Mouse (Mus musculus) frontal cortex, adult 2 months (tissue): ENCODE results near the gene Asb15. TPM values are rescaled to one million over a fixed set of nuclear protein-coding genes. Genes with fewer than 3 reads are reported as not detected.

Experiments
- DNase-seq, 2 experiments: peaks; one replicate each; pipeline ENCODE4 v3.0.0; 2022; ENCODE audit warnings: low spot score in 1 of 2; ENCODE audit errors: extremely low spot score in 1 of 2
- polyA plus RNA-seq: library from polyadenylated mRNA; depleted of rRNA; stranded (reverse); fragments of >200 nt; gene quantifications from 2 replicates; pipeline ENCODE4 v1.2.3, GENCODE M21; 2012

Gene Asb15
- polyA plus RNA-seq, 1 experiment: 0.02 TPM

- peak in 1 of 2 experiments; percentile 35 for DNase-seq
These were observed 36.1 kb downstream of the Asb15 start for GRCm38 (mm10) chr6:24564081-24564480.

DNA sequence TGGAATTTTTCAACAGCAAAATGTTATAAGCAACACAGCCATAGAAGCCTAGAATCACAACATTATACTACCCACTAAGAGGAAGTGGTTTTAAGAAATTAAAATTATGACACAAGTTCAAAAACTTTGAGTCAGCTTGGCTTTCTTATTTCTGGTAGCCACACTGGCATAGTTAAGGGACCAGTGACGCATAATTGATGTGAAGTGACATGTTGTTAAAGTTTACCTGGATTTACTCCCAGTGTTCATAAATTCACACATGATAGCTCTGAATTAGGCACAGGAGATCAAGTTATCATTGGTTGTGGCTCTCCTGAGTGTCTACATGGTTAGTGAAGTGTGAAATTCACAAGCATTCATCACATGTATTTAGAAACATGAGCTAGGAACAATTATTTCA, 36.9 kb downstream of the Asb15 start:
- DNase-seq: no peak

DNA sequence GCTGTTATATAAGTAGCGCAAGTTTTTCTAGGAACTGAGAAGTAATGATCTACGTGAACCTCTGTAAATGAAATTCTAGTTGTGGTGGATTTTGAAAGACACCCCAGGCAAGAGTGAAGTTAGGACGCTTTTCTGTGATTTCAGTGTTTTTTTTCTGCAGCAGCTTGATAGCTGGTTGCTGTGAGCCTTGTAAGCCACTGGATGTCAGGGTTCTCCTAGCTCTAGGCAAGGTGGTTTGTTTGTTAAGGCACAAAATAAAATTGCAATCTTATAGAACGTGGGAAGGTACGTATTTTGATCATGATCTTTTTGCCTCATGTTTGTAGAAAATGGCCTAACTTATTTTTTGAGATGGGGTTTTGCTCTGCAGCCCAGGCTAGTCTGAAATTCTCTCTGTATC, 41.0 kb downstream of the Asb15 start:
- DNase-seq: no peak

GRCm38 (mm10) chr6:24569711-24570110, 41.8 kb downstream of the Asb15 start:
- DNase-seq: no peak

DNA sequence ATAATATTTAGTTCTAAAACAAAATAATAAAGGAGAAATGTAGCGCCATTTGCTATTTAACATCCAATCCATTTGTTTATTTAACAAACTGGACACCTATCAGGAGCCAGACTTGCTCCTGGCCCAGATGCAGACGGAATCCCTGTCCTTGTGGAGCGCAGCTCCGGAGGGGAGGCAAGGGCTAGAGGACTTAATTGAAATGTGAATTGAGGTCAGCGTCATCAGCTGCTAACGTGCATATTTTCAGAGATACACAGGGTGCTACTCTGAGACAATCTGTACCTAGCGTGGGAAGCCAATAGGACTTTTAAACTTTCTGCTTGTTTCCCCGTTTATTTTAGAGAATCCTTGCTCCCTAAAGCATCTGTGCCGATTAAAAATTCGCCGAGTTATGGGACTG, 42.3 kb downstream of the Asb15 start:
- no peak for DNase-seq

GRCm38 (mm10) chr6:24571126-24571525, 43.2 kb downstream of the Asb15 start:
- no peak for DNase-seq

GRCm38 (mm10) chr6:24572431-24572830, 44.5 kb downstream of the Asb15 start:
- no peak for DNase-seq

DNA sequence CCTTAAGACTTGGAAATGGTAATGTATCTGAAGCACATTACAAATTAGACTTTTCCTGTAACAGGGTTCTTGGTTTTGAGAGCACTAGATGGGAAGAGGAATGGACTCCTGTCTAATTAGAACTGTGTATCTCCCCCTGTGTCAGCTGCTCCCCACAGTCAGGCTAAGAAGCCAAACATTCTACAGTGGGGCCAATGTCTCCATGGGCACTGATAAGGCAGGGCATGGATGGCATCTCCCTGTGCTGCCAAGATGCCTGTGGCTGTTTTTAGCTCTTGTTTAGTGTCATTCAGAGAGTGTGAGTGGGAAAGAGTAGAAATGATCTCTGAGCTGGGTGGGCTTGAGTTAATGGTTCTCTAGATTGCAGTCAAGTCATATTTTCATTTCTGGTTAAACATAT, 45.4 kb downstream of the Asb15 start:
- no peak for DNase-seq

- no peak for DNase-seq
These were observed 55.5 kb downstream of the Asb15 start for GRCm38 (mm10) chr6:24583456-24583855.

GRCm38 (mm10) chr6:24585431-24586310, 57.7 kb downstream of the Asb15 start:
- no peak for DNase-seq

DNA sequence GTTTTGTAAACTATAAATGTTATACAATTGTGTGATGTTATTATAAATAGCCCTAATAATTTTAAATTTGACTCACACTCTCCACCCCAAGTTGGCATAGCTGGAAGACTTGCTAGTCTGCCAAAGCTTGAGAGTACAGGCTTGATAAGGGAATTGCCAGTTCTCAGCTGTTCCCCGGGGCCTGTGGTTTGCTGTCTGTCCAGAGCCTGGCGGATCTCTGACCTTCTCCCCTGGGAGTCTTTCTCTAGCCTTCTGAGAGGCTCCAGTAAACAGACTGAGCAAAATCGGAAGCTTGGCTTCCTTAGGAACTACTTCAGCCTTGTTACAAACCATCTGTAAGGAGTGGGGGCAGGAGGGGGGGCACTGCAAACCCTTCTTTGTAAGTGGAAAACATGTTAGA, 58.9 kb downstream of the Asb15 start:
- DNase-seq: no peak

DNA sequence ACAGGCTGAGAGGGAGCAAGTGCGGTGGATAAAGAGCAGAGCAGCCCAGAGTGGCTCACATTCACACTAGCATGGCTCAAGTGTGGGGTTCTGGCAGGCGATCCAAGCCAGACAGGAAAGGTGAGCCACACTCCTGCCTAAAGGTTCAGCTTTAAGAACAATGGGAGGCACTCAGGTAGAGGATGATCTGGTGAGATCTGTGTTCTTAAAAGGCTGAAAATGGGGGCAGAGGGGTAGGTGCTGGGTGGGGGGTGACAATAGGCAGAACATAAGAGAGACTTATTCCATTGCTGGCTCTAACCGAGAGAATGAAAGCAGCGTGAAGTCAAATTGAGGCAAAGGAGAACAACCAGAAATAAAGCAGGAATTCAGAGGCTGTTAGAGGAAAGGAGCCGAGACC, 62.3 kb downstream of the Asb15 start:
- no peak for DNase-seq

GRCm38 (mm10) chr6:24591525-24592218, 63.7 kb downstream of the Asb15 start:
- DNase-seq: no peak

GRCm38 (mm10) chr6:24597500-24597899, 69.6 kb downstream of the Asb15 start, which contains the start of gene Lmod2:
Lmod2 (plus strand) TSS chr6:24597762.
- DNase-seq: no peak

DNA sequence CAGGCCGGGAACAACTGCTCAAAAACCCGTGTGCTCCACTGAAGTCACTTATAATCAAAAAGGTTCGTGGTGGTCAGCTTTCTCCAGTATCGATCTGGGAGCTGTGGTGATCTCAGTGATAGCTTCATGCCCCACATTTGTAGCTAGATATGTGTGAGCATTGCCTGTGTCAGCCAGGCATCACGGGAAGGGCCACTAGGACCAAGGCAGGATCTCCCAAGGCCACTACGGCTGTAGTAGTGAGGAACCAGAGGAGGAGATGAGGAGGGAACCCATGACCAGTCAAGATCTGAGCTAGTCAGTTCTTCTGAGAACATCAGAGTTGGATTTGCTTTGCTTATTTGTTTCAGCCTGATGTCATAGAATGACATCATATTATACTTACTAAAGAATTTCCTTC, 71.2 kb downstream of the Asb15 start:
- DNase-seq: no peak

- no peak for DNase-seq
These were observed 71.7 kb downstream of the Asb15 start for GRCm38 (mm10) chr6:24599639-24600038.

DNA sequence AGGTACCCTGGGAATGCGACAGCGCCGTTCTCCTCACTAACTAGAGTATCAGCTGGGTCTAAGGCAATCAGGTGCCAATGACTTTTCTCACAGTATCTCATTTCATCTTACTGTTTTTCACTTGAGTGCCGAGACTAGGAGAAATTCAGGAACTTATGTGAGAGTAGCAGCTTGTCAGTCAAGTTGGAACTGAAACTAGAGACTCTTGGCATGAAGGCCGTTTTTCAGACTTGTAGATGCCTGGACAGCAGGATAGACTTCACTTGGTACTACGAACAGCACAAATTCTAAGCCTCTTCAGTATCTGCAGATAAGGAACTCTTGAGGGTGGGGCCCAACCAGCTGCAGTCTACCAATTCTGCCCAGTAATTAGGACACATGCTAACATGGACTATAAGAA, 72.2 kb downstream of the Asb15 start:
- DNase-seq: no peak

DNA sequence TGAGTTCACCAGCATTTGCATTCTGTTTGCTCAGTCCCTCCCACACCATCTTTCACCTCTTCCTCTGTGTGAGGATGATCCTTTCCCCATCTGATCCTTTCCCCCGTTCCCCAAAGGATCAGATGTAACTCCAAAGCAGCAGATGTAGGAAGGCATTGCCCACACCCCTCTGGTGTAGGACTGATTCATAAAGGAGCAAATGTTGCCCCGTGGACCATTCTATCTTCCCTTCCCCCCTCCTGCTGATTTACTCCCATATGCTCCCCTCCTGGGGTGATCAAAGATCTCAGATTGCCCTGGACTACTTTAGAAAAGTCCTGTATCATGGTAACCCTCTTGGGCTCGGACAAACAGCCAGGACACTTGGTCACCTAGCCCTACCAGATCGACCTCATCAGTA, 72.8 kb downstream of the Asb15 start:
- no peak for DNase-seq

DNA sequence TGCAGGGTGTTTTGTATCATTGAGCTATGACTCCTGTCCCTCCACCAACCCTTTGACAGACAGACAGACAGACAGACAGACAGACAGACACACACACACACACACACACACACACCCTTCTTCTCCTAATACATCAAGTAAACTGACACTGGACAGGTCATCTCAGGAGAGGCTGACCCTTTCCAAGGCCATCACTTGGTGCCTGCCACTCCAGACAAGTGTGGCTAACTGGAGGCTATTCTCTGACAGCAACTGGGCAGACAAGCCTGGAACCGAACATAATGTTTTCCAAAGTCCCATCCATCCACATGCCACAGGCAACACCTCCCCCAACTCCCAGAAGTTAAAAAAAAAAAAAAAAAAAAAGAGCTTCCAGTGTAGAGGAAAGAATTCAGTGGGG, 73.7 kb downstream of the Asb15 start:
- DNase-seq: no peak

DNA sequence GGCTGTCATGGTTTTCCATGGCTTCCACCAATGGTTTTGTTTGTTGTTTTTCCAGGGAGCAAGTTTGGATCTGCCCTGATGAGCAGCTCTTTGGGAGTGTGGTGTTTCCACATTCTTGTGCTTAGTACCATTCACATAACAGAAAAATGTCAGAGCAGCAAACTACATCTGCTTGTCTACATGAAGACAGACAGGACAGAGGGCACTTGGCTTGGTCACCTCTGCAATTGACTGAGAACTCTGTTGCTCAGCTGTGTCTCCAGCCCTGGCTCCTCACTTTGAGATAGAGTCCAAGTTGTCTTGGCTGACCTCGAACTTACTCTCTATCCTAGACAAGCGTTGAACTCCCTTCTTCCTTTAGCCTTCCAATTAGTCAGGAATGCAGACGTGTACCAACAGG, 74.4 kb downstream of the Asb15 start:
- no peak for DNase-seq

GRCm38 (mm10) chr6:24602993-24603392, 75.0 kb downstream of the Asb15 start:
- no peak for DNase-seq

DNA sequence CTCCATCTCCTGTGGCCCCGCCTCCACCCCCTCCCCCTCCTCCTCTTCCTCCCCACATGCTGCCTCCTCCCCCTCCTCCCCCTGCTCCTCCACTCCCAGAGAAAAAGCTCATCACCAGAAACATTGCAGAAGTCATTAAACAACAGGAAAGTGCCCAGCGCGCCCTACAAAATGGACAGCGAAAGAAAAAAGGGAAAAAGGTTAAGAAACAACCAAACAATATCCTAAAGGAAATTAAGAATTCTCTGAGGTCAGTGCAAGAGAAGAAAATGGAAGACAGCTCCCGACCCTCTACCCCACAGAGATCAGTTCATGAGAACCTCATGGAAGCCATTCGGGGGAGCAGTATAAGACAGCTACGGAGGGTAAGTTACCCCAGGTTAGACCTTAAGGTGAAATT, 76.3 kb downstream of the Asb15 start:
- DNase-seq: no peak
